Mouse (Mus musculus): ENCODE results near the gene Ahsa1. TPM values are rescaled to one million over a fixed set of nuclear protein-coding genes. Genes with fewer than 3 reads are reported as not detected.

Ahsa1 gene
- polyA plus RNA-seq (2012; rRNA removed; ENCODE audit: low replicate concordance): 34.0 and 47.0 TPM in 2 replicates

GRCm38 (mm10) chr12:87266108-87266826, at the start of gene Ahsa1, which contains the start of gene Vipas39:
Ahsa1 (plus strand) TSS chr12:87266479.
Vipas39 (minus strand) TSS chr12:87266256.

DNA sequence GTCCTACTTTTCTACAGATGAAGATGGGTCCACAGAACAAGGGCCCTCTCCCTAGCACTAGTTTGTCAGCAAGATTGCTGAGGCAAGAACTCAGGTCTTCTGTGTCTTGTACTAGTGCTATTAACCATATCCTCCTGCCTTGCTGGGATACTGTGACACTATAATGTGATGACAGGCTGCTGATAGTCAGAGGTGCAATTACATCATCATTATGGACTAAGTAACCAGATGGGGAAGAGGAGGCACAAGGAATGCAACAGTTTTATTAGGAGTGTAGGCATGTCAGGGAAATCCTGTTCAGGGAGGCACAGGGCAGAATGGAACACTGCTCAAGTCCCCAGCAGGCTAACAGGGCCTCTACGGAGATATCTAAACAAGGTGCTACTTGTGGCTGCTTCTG, 27.6 kb upstream of the Ahsa1 start, which contains the start of gene Noxred1:
Noxred1 (minus strand) TSS at position 101 of the 400 bp plus-strand sequence.

DNA sequence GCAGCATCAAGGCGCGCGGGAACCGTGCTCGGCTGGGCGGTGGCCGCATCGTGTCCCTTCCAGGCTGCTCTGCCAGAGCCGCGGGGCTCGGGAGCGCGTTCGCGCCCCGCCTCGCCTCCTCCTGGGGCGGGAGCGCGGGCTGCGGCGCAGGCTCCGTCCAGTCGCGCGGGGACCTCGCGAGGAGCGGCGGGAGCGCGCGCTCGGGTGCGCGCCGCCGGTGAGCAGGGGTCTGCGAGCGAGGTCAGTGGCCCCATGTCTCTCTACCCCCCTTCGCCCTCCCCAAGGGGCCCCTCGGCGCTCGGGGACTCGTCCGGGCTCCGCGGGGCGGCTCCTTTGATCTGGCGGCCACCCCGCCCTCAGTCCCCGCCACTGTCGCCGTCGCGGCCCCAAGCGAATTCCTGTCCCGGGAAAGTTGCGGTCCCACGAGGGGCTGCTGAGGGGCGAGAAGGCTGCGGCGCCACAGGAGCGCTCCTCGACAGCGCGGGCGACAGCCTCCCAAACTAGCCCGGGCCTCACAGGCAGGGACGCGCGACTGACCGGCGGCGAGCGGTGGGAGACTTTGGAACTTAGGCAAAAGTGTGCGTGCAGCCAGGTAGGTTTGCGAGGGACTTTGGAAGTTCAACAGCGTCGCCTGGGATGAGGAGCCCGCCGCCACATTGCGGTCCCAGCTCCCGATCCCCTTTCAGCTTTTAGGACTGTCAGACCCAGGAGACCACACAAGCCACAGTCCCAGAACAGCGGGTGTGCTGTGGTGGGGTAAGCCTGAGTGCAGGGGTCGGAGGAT, 33.6 kb downstream of the Ahsa1 start, which contains the start of gene Ism2:
Ism2 (minus strand) TSS at position 49 of the 784 bp plus-strand sequence.

Other genes with a start within 250 kb of the Ahsa1 start
- 0.04 and 0.14 TPM in 2 replicates for gene Tmem63c, start 245.1 kb upstream of the Ahsa1 start, polyA plus RNA-seq (2012; rRNA removed; ENCODE audit: low replicate concordance)
- 0.45 and 0.52 TPM in 2 replicates for gene Ngb, start 163.9 kb upstream of the Ahsa1 start, polyA plus RNA-seq (2012; rRNA removed; ENCODE audit: low replicate concordance)
- 350 and 667 TPM in 2 replicates for gene Gstz1, start 119.3 kb upstream of the Ahsa1 start, polyA plus RNA-seq (2012; rRNA removed; ENCODE audit: low replicate concordance)
- gene Pomt2, start 118.5 kb upstream of the Ahsa1 start, polyA plus RNA-seq (2012; rRNA removed; ENCODE audit: low replicate concordance): 11.8 and 20.6 TPM in 2 replicates
- not detected in 2 replicates for gene Samd15, start 66.8 kb upstream of the Ahsa1 start, polyA plus RNA-seq (2012; rRNA removed; ENCODE audit: low replicate concordance)
- 5.1 and 8.2 TPM in 2 replicates for gene Tmed8, start 66.0 kb upstream of the Ahsa1 start, polyA plus RNA-seq (2012; rRNA removed; ENCODE audit: low replicate concordance)
- 0.73 and 1.2 TPM in 2 replicates for gene Noxred1, start 27.7 kb upstream of the Ahsa1 start, polyA plus RNA-seq (2012; rRNA removed; ENCODE audit: low replicate concordance)
- gene Vipas39, start 223 bp upstream of the Ahsa1 start, polyA plus RNA-seq (2012; rRNA removed; ENCODE audit: low replicate concordance): 21.4 and 56.2 TPM in 2 replicates
- 0.62 and 1.4 TPM in 2 replicates for gene Ism2, start 33.2 kb downstream of the Ahsa1 start, polyA plus RNA-seq (2012; rRNA removed; ENCODE audit: low replicate concordance)
- gene Sptlc2, start 121.9 kb downstream of the Ahsa1 start, polyA plus RNA-seq (2012; rRNA removed; ENCODE audit: low replicate concordance): 6.3 and 12.0 TPM in 2 replicates
- gene Slirp, start 177.4 kb downstream of the Ahsa1 start, polyA plus RNA-seq (2012; rRNA removed; ENCODE audit: low replicate concordance): 6.1 and 22.0 TPM in 2 replicates
- 16.1 and 18.7 TPM in 2 replicates for gene Alkbh1, start 177.5 kb downstream of the Ahsa1 start, polyA plus RNA-seq (2012; rRNA removed; ENCODE audit: low replicate concordance)
- gene Snw1, start 205.8 kb downstream of the Ahsa1 start, polyA plus RNA-seq (2012; rRNA removed; ENCODE audit: low replicate concordance): 6.1 and 12.5 TPM in 2 replicates
- gene Gm5788, start 228.2 kb downstream of the Ahsa1 start, polyA plus RNA-seq (2012; rRNA removed; ENCODE audit: low replicate concordance): not detected in 2 replicates
- not detected in 2 replicates for gene Gm8300, start 247.8 kb downstream of the Ahsa1 start, polyA plus RNA-seq (2012; rRNA removed; ENCODE audit: low replicate concordance)

All from mammary gland, adult 2 months (tissue).